Mouse (Mus musculus) kidney, embryonic 15.5 days (tissue): Measurements from ENCODE around the gene Sprr2a3. TPM values are rescaled to one million over a fixed set of nuclear protein-coding genes. Genes with fewer than 3 reads are reported as not detected.
"Not testable (repeated sequence)": the region's sequence is repeated elsewhere in the genome, so short reads cannot be mapped to it uniquely, and the experiment has no call there.

Experiments used
- ATAC-seq: fragments of 200-750 bp; cut with Nextera tagmentation; replicated peaks from 2 replicates; pipeline ENCODE4 v1.8.0; 2017; ENCODE audit warnings: moderate TSS enrichment; ENCODE audit not compliant: low FRiP score
- H3K27ac ChIP-seq: fragments of 300-500 bp; sonication (generic); 2 replicates; pipeline ENCODE4 v1.5.1; 2015; ENCODE audit warnings: mild to moderate bottlenecking, inconsistent platforms
- H3K27me3 ChIP-seq: fragments of 300-500 bp; sonication (generic); 2 replicates; pipeline ENCODE4 v1.6.1; 2015; ENCODE audit warnings: inconsistent platforms
- H3K36me3 ChIP-seq: fragments of 300-500 bp; sonication (generic); 2 replicates; pipeline ENCODE4 v1.6.1; 2015; ENCODE audit warnings: inconsistent platforms
- H3K4me1 ChIP-seq: fragments of 300-500 bp; sonication (generic); 2 replicates; pipeline ENCODE4 v1.6.1; 2015; ENCODE audit warnings: inconsistent platforms
- H3K4me2 ChIP-seq: fragments of 300-500 bp; sonication (generic); 2 replicates; pipeline ENCODE4 v1.6.1; 2015; ENCODE audit warnings: moderate library complexity, mild to moderate bottlenecking, inconsistent platforms
- H3K4me3 ChIP-seq: fragments of 300-500 bp; sonication (generic); replicated peaks from 2 replicates; pipeline ENCODE4 v1.5.1; 2015; ENCODE audit warnings: mild to moderate bottlenecking, inconsistent platforms
- H3K9ac ChIP-seq: fragments of 300-500 bp; sonication (generic); 2 replicates; pipeline ENCODE4 v1.6.1; 2015; ENCODE audit warnings: mild to moderate bottlenecking, inconsistent platforms
- H3K9me3 ChIP-seq: fragments of 300-500 bp; sonication (generic); replicated peaks from 2 replicates; pipeline ENCODE4 v1.6.1; 2016; ENCODE audit warnings: inconsistent platforms
- WGBS: fragments of 180-500 bp; shearing (Covaris S2); methylation state at CpG from one replicate; pipeline ENCODE4 v1.1.7; 2015; ENCODE audit warnings: mixed read lengths; 5-methylcytosine and 5-hydroxymethylcytosine counted together
- polyA plus RNA-seq: library from polyadenylated mRNA; unstranded; fragments of >200 nt; fragmentation: Nextera tagmentation; extraction: Ambion mirVana; gene quantifications from 2 replicates; pipeline ENCODE4 v1.2.1, GENCODE M21; 2015

Gene Sprr2a3
- polyA plus RNA-seq, 1 experiment from 2014 or later: not detected

GRCm38 (mm10) chr3:92274018-92274417, 11.2 kb upstream of the Sprr2a3 start:
- ATAC-seq, H3K9ac ChIP-seq: not testable (repeated sequence)
- WGBS: no CpG with 5 or more reads among the region's 1 CpGs

GRCm38 (mm10) chr3:92279663-92280062, 5.6 kb upstream of the Sprr2a3 start:
- not testable (repeated sequence) for H3K9me3 ChIP-seq, ATAC-seq, H3K4me3 ChIP-seq, H3K9ac ChIP-seq, H3K4me1 ChIP-seq, H3K4me2 ChIP-seq, H3K36me3 ChIP-seq, H3K27me3 ChIP-seq, H3K27ac ChIP-seq

More at GRCm38 (mm10) chr3:92274018-92274417, 11.2 kb upstream of the Sprr2a3 start:
- H3K9me3 ChIP-seq, H3K4me3 ChIP-seq, H3K27ac ChIP-seq, H3K27me3 ChIP-seq, H3K36me3 ChIP-seq, H3K4me2 ChIP-seq, H3K4me1 ChIP-seq: not testable (repeated sequence)

GRCm38 (mm10) chr3:92280963-92281606, 4.1 kb upstream of the Sprr2a3 start:
- not testable (repeated sequence) for H3K4me3 ChIP-seq, H3K27me3 ChIP-seq, H3K9me3 ChIP-seq, H3K4me1 ChIP-seq, H3K27ac ChIP-seq, H3K9ac ChIP-seq, H3K4me2 ChIP-seq, H3K36me3 ChIP-seq
- 62% methylated on average over 5 of the region's 12 CpGs for WGBS
- peak; percentile 77 for ATAC-seq

GRCm38 (mm10) chr3:92288489-92288888, 3.3 kb downstream of the Sprr2a3 start:
- H3K9me3 ChIP-seq, H3K27ac ChIP-seq, H3K4me1 ChIP-seq, H3K27me3 ChIP-seq, H3K9ac ChIP-seq, H3K4me2 ChIP-seq, H3K36me3 ChIP-seq, H3K4me3 ChIP-seq: not testable (repeated sequence)
- 78% methylated on average over 6 of the region's 6 CpGs for WGBS
- 0 out of 2 replicates have a peak, but pooled peaks have one; percentile 33 for ATAC-seq

GRCm38 (mm10) chr3:92307406-92307805, 22.2 kb downstream of the Sprr2a3 start:
- WGBS: 76% methylated on average over 1 of the region's 1 CpGs
- ATAC-seq: no peak

GRCm38 (mm10) chr3:92316320-92316719, 31.1 kb downstream of the Sprr2a3 start, which contains the start of gene Sprr2b:
Gene Sprr2b, plus strand, starts transcription at chr3:92316620.
- Histone ChIP-seq H3K4me2 (no peak within 1 kb of the TSS), H3K9me3 (no peaks in the 10 kb centered on the region), H3K36me3 (no peaks in the 10 kb centered on the region), H3K4me3 (no peak within 1 kb of the TSS), H3K27ac (no peak within 1 kb of the TSS), H3K9ac (no peak within 1 kb of the TSS), H3K4me1 (no peaks in the 10 kb centered on the region), H3K27me3 (no peaks in the 10 kb centered on the region)
- WGBS: 80% methylated on average over 2 of the region's 2 CpGs
- no peak for ATAC-seq

More at GRCm38 (mm10) chr3:92307406-92307805, 22.2 kb downstream of the Sprr2a3 start:
- H3K4me3 ChIP-seq: no peak overlapping the region
- no peak overlapping the region for H3K27ac ChIP-seq
- no peak overlapping the region for H3K4me2 ChIP-seq
- H3K36me3 ChIP-seq: no peaks in the 10 kb centered on the region
- no peaks in the 10 kb centered on the region for H3K4me1 ChIP-seq
- H3K27me3 ChIP-seq: no peaks in the 10 kb centered on the region
- H3K9ac ChIP-seq: no peak overlapping the region
- no peaks in the 10 kb centered on the region for H3K9me3 ChIP-seq

- ATAC-seq: peak; percentile 91
- Histone ChIP-seq H3K4me2 (no peak overlapping the region), H3K4me1 (no peaks in the 10 kb centered on the region), H3K36me3 (no peaks in the 10 kb centered on the region), H3K4me3 (no peak overlapping the region), H3K27me3 (no peaks in the 10 kb centered on the region), H3K9me3 (no peaks in the 10 kb centered on the region), H3K27ac (no peak overlapping the region), H3K9ac (no peak overlapping the region)
- 39% methylated on average over 2 of the region's 2 CpGs for WGBS
Measured at GRCm38 (mm10) chr3:92317384-92317783, 32.2 kb downstream of the Sprr2a3 start.

- no peaks in the 10 kb centered on the region for H3K36me3 ChIP-seq
- no peak overlapping the region for H3K4me3 ChIP-seq
- H3K9ac ChIP-seq: no peak overlapping the region
- H3K27ac ChIP-seq: no peak overlapping the region
- no peaks in the 10 kb centered on the region for H3K9me3 ChIP-seq
- WGBS: 84% methylated on average over 1 of the region's 1 CpGs
- no peak overlapping the region for H3K4me2 ChIP-seq
- H3K4me1 ChIP-seq: no peaks in the 10 kb centered on the region
- no peak for ATAC-seq
- H3K27me3 ChIP-seq: no peaks in the 10 kb centered on the region
Measured at GRCm38 (mm10) chr3:92336278-92336677, 51.1 kb downstream of the Sprr2a3 start.

GRCm38 (mm10) chr3:92338840-92339239, 53.6 kb downstream of the Sprr2a3 start, which contains the start of gene Sprr2d:
Gene Sprr2d, plus strand, starts transcription at chr3:92339140.
- H3K27me3 ChIP-seq: no peaks in the 10 kb centered on the region
- no peaks in the 10 kb centered on the region for H3K4me1 ChIP-seq
- no peak for ATAC-seq
- H3K27ac ChIP-seq: no peak within 1 kb of the TSS
- H3K9me3 ChIP-seq: no peaks in the 10 kb centered on the region
- H3K9ac ChIP-seq: no peak within 1 kb of the TSS
- no peaks in the 10 kb centered on the region for H3K36me3 ChIP-seq
- no peak within 1 kb of the TSS for H3K4me2 ChIP-seq
- WGBS: 93% methylated on average over 5 of the region's 5 CpGs
- no peak within 1 kb of the TSS for H3K4me3 ChIP-seq

Other genes with a start within 250 kb of the Sprr2a3 start
- gene Lor, start 202.3 kb upstream of the Sprr2a3 start, polyA plus RNA-seq: 0.97 and 4.2 TPM in 2 replicates
- not detected in 2 replicates for gene Prr9, start 161.5 kb upstream of the Sprr2a3 start, polyA plus RNA-seq
- gene Lelp1, start 142.7 kb upstream of the Sprr2a3 start, polyA plus RNA-seq: not detected in 2 replicates
- not detected in 2 replicates for gene Sprr2a1, start 69.6 kb upstream of the Sprr2a3 start, polyA plus RNA-seq
- 2.6 and 6.3 TPM in 2 replicates for gene Sprr2a2, start 69.5 kb upstream of the Sprr2a3 start, polyA plus RNA-seq
- not detected in 2 replicates for gene Sprr2b, start 31.2 kb downstream of the Sprr2a3 start, polyA plus RNA-seq
- not detected in 2 replicates for gene Sprr2d, start 53.7 kb downstream of the Sprr2a3 start, polyA plus RNA-seq
- gene Sprr2e, start 66.7 kb downstream of the Sprr2a3 start, polyA plus RNA-seq: not detected in 2 replicates
- 13.1 and 30.3 TPM in 2 replicates for gene Sprr2f, start 79.8 kb downstream of the Sprr2a3 start, polyA plus RNA-seq
- gene Sprr2h, start 100.3 kb downstream of the Sprr2a3 start, polyA plus RNA-seq: not detected in 2 replicates
- gene Sprr2i, start 122.6 kb downstream of the Sprr2a3 start, polyA plus RNA-seq: not detected in 2 replicates
- gene Sprr2j-ps, start 132.7 kb downstream of the Sprr2a3 start, polyA plus RNA-seq: not detected in 2 replicates
- 7.8 and 12.5 TPM in 2 replicates for gene Gm9774, start 144.0 kb downstream of the Sprr2a3 start, polyA plus RNA-seq
- not detected in 2 replicates for gene Sprr2k, start 147.2 kb downstream of the Sprr2a3 start, polyA plus RNA-seq
- gene Sprr1b, start 153.4 kb downstream of the Sprr2a3 start, polyA plus RNA-seq: 0.41 and 0.83 TPM in 2 replicates
- gene Sprr3, start 173.3 kb downstream of the Sprr2a3 start, polyA plus RNA-seq: 0.18 TPM in 1 of 2 replicates, not detected in the other
- gene Sprr1a, start 200.5 kb downstream of the Sprr2a3 start, polyA plus RNA-seq: 15.2 and 17.5 TPM in 2 replicates
- gene Sprr4, start 215.1 kb downstream of the Sprr2a3 start, polyA plus RNA-seq: not detected in 2 replicates
- gene 2310046K23Rik, start 249.1 kb downstream of the Sprr2a3 start, polyA plus RNA-seq: not detected in 2 replicates